Mouse (Mus musculus): ENCODE results near the gene Gpx8. TPM values are rescaled to one million over a fixed set of nuclear protein-coding genes. Genes with fewer than 3 reads are reported as not detected.

The Gpx8 gene
- polyA plus RNA-seq, 1 experiment from 2014 or later, result 5.5 TPM

DNA sequence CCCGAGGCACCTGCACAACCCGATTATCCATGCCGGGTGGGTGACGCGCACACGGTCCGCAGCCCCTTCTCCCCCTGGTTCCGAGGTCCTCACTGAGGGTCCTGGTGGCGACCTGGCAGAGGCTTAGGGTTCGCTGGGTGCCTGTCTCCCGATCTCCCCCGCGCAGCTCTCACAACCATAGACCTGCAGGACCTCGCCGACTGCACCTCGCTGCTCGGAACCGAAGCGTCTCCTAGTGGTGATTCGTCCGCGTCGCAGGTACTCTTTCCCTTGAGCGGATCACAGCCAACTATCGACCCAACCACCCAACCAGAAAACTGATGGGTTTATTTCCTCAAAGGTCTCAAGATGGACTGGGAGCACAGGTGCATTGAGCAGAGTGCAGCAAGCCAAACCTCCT, 52.0 kb downstream of the Gpx8 start:
- peaks cover 91% of the 10 kb centered on the region for H3K27me3 ChIP-seq (ENCODE audit: insufficient read depth, low read length)
- peak overlapping the region; percentile 41 for H3K4me3 ChIP-seq (ENCODE audit: low read depth, low read length)
- peak; percentile 73 for ATAC-seq
- no peaks in the 10 kb centered on the region for H3K9me3 ChIP-seq (ENCODE audit: low read length)
- peak overlapping the region; percentile 69 for H3K4me2 ChIP-seq (ENCODE audit: low read depth, low read length)
- TF ChIP-seq EP300 (IDR thresholded peaks at IDR 0.05; ENCODE audit: low read depth) (no peak), CTCF (IDR thresholded peaks at IDR 0.05; ENCODE audit: low read depth) (peak; percentile 82)
- no peak overlapping the region for H3K27ac ChIP-seq (ENCODE audit: low read depth)
- DNase-seq, result peak; percentile 77
- no peak overlapping the region for H3K9ac ChIP-seq (replicated peaks)
- no peaks in the 10 kb centered on the region for H3K36me3 ChIP-seq (replicated peaks; ENCODE audit: insufficient read depth, low read length)
- H3K4me1 ChIP-seq (ENCODE audit: insufficient read depth), result peaks cover 16% of the 10 kb centered on the region
- WGBS (ENCODE audit: insufficient replicate concordance), result 3% methylated on average over 25 of the region's 25 CpGs

DNA sequence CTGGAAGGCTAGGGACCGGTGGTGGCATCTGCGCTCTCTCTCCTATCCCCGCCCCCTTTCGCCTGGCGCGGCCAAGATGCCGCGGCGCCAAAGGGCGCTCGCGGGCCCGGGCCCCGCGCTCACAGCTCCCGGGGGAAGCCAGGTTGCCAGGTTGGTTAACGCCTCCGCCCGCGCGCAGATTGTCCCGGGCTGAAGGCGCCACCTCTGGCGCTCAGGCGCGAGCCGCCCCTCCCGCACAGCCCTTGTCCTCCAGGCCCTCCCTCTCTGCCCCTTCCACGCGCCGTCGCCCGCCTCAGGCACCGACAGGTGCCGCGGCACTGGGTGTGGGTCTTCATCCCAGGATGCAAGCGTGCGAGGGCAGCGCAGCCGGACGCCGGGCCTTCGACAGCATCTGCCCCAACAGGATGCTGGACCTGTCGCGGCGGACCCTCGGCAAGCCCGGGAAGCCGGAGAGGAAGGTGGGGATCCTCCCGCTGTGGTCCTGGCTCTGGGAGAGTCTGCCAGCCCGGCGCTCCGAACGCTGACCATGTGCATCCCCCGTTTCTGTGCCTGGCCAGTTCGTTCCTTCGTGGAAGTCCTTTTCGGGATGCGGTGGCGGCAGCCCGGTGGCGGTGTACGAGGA, 52.6 kb downstream of the Gpx8 start, which contains the start of gene Mcidas:
TSS of gene Mcidas (plus strand) at position 315 of the 622 bp plus-strand sequence.
- no peak within 1 kb of the TSS for H3K27ac ChIP-seq (ENCODE audit: low read depth)
- H3K27me3 ChIP-seq (ENCODE audit: insufficient read depth, low read length), result peaks cover 91% of the 10 kb centered on the region
- DNase-seq (no peak), ATAC-seq (peak; percentile 46)
- no peak within 1 kb of the TSS for H3K9ac ChIP-seq (replicated peaks)
- H3K9me3 ChIP-seq (ENCODE audit: low read length), result no peaks in the 10 kb centered on the region
- peak within 1 kb of the TSS; percentile 41 for H3K4me3 ChIP-seq (ENCODE audit: low read depth, low read length)
- H3K4me2 ChIP-seq (ENCODE audit: low read depth, low read length), result peak within 1 kb of the TSS; percentile 69
- no peak for TF ChIP-seq EP300 (IDR thresholded peaks at IDR 0.05; ENCODE audit: low read depth)
- TF ChIP-seq CTCF (IDR thresholded peaks at IDR 0.05; ENCODE audit: low read depth), result no peak
- H3K36me3 ChIP-seq (replicated peaks; ENCODE audit: insufficient read depth, low read length), result no peaks in the 10 kb centered on the region
- under 1% methylated on average over 58 of the region's 63 CpGs for WGBS (ENCODE audit: insufficient replicate concordance)
- peaks cover 15% of the 10 kb centered on the region for H3K4me1 ChIP-seq (ENCODE audit: insufficient read depth)

MicroRNA genes within 50 kb of the gene (microRNA counts, 519-probe panel; counts per million panel counts)
- not detected for microRNA mmu-miR-449a
- microRNA mmu-miR-449b, result not detected
- microRNA mmu-miR-449c, result not detected

Small RNA genes within 50 kb of the gene (microRNA-seq; reads per million reads assigned to microRNA genes)
- gene Mir449a (67.3 reads per million, percentile 39 among the genes with 10 or more reads in this experiment), gene Mir449b (not detected), gene Mir449c (not detected)

Other genes starting within 250 kb of the Gpx8 start
- gene Plpp1, start 245.6 kb downstream of the Gpx8 start, polyA plus RNA-seq (2015; fragmentation: Nextera tagmentation; extraction: Ambion mirVana), result 44.6 and 55.4 TPM in 2 replicates
- 13.5 and 13.8 TPM in 2 replicates for gene Mtrex, start 119.0 kb downstream of the Gpx8 start, polyA plus RNA-seq (2015; fragmentation: Nextera tagmentation; extraction: Ambion mirVana)
- gene Dhx29, start 119.0 kb downstream of the Gpx8 start, polyA plus RNA-seq (2015; fragmentation: Nextera tagmentation; extraction: Ambion mirVana), result 5.0 and 5.3 TPM in 2 replicates
- gene Ccno, start 58.6 kb downstream of the Gpx8 start, polyA plus RNA-seq (2015; fragmentation: Nextera tagmentation; extraction: Ambion mirVana), result 0.58 TPM in 2 replicates
- gene Mcidas, start 52.6 kb downstream of the Gpx8 start, polyA plus RNA-seq (2015; fragmentation: Nextera tagmentation; extraction: Ambion mirVana), result not detected in 2 replicates
- not detected in 2 replicates for gene Cdc20b, start 11.3 kb downstream of the Gpx8 start, polyA plus RNA-seq (2015; fragmentation: Nextera tagmentation; extraction: Ambion mirVana)
- gene Gzma, start 54.6 kb upstream of the Gpx8 start, polyA plus RNA-seq (2015; fragmentation: Nextera tagmentation; extraction: Ambion mirVana), result 37.3 and 37.9 TPM in 2 replicates
- 0.90 and 1.2 TPM in 2 replicates for gene Esm1, start 163.2 kb upstream of the Gpx8 start, polyA plus RNA-seq (2015; fragmentation: Nextera tagmentation; extraction: Ambion mirVana)
- not detected in 2 replicates for gene Gzmk, start 179.5 kb upstream of the Gpx8 start, polyA plus RNA-seq (2015; fragmentation: Nextera tagmentation; extraction: Ambion mirVana)
- 0.06 and 0.09 TPM in 2 replicates for gene BC067074, start 246.7 kb upstream of the Gpx8 start, polyA plus RNA-seq (2015; fragmentation: Nextera tagmentation; extraction: Ambion mirVana)